Mouse (Mus musculus) kidney, postnatal 25 days (tissue): ENCODE results near the gene Dcaf17.

Source experiments
- DNase-seq, 2 experiments: peaks; one replicate each; pipeline ENCODE4 v3.0.0; 2021; ENCODE audit warnings: mixed read lengths in 2 of 2

The Dcaf17 gene

DNA sequence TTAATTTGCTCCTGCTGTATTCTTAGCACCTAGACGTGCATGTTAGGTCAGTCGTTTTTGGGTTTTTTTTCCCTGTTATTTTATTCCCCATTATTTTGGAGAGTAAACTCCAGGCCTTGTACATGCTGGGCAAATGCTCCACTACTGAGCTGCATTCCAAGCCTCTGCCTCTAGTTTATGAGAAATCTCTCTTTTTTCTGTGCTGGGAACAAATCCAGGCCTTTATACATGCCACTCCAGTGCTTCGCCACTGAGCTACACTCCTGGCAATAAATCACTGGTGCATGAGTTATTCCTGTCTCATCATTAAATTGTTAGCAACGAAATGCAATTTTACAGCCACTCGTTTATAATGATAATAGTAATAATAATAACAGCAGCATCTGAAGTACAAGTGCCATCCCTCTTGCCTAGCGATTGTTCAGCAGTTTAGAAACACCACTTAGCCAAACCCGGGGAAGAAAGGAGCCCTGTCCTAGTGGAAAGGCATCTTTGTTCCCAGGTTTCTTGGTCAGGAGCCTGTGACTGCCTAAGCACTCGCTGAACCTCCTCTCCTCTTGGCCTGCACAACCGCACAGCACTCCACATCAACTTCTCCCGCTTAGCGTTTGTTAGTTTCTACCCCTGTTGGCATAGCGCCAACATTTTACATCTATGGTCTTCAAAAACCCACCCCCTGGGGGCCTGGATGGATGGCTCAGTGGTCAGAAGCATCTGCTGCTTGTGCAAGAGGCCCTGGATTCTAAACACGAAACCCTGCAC is 67.3 kb downstream of the Dcaf17 start:
- no peak for DNase-seq

DNA sequence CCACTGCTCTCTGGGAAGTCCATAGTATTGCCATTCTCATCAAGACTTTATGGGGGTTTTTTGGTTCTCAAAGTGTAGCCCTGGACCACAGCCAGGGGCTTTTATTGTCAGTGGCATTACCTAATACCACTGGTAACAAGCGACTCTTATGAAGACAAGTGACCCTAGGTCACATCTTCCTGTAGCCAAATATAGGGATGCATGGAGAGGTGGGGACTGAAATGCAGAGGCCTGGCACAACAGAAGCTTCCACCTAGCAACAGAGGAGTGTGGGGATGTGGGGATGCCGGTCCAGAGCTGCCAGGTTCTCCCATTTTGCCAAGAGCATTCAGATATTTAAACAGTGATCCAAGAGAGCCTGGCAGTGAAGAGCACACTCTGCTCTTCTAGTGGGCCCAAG is 68.5 kb downstream of the Dcaf17 start:
- DNase-seq, result no peak

DNA sequence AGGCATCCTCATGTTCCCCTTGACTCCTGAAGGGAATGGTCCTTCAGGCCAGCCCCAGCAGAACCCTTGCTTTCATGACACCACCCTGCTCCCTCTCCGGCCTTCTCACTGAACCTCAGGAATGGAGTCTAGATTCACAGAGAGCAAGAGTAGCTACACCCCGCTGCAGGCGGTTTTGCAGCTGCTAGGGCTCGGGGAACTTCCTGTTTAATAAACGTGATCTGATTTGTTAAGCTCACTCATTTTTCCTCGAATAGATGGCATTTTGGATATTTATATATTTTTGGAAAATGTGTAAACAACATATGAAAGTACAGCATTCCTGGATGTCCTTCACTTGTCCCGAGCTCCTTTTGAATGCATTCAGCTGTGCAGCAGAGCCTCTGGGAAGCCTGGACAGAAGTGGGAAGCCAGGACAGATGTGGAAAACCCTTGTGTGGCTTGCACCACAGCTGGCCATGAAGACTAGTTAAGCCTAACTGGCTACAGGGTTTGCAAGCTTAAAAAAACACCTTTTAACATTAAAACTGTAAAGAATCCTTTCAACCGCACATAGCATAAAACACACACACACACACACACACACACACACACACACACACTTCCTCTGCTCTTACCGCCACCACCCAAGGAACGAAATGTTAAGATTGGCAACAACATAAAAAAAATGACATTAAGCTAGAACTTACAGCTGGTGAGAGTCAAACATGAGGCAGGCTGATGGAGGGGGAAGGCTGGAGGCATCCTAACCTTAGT is 72.8 kb downstream of the Dcaf17 start:
- DNase-seq, result no peak

DNA sequence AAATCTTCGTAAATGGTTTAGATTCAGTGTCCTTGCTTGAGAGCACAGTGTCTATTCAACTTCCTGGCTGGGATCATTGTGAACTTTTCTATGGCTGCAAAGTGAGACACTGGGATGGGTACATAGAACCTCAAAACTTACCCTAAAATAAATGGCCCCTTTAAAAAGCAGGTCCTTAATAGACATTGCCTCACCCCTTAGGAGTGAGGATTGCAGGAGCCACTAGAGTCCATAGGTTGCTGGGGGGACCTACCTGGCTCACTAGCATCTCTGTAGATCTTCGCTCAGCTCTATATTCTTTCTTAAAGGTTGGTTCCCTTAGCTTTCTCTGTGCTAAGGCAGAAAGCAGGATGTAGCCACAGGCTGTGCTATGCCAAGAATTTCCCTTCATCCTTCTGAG is 75.2 kb downstream of the Dcaf17 start:
- no peak for DNase-seq

DNA sequence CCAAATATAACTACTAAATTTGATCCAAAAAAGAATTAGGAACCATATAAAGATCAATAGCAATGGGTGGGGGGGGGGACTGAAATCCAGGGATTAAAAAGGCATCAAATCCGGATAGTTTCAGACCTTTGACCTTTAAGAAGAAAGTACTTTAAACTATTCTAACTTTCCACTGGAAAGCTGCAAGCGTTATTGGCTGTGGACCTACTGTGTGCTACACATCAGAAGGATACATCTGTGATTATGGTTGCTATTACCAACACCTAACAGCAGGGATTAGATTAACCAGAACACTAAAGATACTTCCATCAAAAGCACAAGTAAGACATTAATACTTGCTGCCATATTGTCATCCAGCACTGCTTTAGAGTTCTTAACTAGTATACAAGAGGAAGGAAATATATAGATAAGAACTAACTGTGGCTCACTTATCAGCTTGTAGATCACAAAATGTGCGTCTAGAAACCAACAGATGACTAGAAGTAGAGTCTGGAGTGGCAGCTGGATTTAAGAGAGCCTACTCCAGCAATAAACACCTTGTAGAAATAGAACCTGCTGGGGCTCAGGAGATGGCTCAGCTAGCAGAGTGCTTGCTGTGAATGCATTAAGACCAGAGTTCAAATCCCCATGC is 76.9 kb downstream of the Dcaf17 start:
- DNase-seq, result no peak

DNA sequence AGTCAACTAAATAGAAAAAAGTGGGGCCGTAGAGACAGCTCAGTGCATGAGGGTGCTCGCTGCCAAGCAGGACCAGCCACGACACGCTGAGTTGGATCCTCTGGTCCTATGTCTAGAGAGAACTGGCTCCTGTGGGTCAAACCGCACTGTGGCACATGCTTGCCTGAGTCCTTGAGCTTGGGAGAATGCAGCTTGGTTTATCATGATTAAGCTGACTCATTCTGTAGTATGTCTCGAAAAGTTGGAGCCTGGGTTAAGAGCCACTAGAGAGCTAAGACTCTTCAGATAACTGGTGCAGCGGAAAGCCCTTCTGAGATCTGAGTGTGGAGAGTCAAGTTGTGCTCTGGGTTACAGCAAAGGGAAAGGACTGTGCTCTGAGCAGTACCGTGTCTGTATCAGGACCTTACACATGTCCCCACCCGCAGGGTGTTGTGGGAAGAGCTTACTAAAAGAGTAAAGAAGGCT is 78.9 kb downstream of the Dcaf17 start:
- no peak for DNase-seq

DNA sequence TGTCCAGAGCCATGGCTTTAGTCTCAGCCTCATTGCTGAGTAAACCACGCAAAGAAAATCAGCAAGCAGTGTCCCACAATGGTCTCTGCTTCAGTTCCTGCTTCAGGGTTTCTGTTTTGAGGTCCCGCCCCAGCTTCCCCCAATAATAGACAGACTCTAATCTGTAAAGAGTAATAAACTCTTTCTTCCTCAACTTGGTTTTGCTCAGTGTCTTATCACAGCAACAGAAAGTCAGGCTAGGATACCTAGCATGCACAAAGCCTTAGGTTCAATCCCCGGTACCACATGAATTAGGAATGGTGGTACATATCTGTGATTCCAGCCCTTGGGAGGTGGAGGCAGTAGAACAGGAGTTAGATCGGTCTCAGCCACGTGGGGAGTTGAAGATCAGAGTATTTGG is 79.7 kb downstream of the Dcaf17 start:
- no peak for DNase-seq

DNA sequence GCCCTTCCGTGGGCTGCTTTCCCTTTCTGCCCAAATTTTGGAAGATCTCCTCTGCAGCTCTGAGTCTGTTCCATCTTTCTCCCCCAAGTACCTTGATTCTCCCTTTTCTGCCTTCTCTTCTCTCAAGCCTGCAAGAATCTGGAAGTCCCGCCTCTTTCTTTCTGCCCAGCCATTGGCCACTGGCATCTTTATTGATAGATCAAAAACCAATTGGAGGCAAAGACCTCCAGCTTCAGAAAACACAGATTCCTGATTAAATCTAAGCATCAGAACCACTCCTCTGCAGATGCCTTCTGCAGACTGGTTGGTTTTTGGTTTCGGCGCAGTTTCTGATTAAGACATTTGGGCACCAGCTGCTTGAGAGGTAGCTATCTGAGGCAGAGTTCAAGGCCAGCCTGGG is 85.5 kb downstream of the Dcaf17 start:
- peak in 1 of 2 experiments; percentile 7 for DNase-seq

DNA sequence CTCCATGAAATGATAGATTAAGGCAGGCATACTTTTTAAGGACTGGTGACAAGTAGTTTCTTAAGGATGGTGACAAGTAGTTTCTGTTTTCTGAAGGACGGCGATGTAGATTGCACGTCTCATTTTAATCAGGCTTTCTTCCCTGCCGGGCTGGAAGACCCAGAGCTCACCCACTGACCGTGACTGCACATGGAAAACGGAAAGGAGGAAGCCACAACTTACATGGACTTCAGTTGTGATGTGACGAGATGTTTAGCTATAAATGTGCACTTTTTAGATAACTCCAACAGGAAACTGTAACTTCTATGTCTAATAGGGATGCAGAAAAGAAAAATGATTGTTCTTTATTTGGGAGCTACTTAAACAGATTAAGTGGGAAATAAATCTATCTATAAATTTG is 87.3 kb downstream of the Dcaf17 start:
- no peak for DNase-seq

DNA sequence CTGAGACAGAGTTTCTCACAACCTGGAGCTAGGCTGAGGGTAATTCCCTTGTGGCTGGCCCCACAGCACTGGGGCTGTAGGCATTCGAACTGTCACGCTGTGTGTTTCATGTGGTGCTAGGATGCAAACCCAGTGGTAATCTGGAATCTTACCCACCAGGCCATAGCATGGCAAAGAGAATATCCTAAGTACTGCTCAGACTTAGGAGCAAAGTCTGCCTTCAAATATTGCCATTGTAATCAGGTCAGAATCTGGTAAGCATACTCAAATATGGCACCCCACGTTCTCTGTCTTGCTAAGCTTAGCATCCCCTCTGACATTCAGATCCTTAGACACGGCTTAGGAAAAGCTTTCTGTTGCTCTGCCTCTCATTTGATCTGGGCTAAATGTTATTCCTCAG is 90.7 kb downstream of the Dcaf17 start:
- no peak for DNase-seq

DNA sequence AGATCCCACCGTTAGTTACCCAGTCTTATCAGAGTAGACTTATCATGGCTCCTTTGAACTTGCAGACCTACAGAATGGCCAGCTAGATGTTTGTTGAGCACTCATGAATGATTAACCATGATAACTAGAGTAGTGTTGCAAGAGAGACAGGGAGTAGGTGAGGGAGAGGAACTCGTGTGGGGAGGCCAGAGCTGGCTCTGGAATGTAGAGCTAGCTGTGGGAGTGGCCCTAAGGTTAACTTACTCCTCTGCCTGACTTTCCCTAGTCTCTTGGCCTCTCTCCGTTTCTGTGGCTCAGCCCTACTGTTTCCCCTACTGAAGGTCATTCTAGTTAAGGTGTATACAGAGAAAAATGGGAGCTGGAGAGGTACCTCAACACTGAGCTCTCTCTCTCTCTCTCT is 91.1 kb downstream of the Dcaf17 start:
- DNase-seq, result peak; percentile 69 to 90

DNA sequence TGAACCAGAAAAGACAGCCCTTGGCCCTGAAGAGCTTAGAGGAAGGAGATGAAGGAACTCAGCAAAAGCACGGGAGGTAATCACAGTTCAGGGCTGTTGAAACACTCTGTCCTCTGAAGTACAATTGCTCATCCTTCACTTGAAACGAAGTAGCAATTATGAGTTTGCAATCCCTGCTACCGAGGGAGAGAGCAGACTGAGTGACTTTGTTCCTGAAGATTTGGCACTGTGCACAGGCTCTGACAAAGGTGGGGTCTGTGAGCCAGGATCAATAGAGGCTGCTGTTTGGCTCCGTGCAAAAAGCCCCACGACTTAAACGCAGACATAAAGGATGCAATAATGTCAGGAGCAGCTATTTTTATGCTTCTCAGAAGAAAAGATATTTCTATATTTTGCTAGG is 92.7 kb downstream of the Dcaf17 start:
- DNase-seq, result no peak
